Mouse (Mus musculus) C2C12 (cell line): ENCODE results near the gene Lrrc75a. TPM values are rescaled to one million over a fixed set of nuclear protein-coding genes. Genes with fewer than 3 reads are reported as not detected.

Experiments used
- H3K27me3 ChIP-seq: one replicate; pipeline ENCODE4 v1.6.1; 2011; ENCODE audit not compliant: control insufficient read depth, insufficient read depth, insufficient read length
- H3K36me3 ChIP-seq: one replicate; pipeline ENCODE4 v1.6.1; 2011; ENCODE audit not compliant: control insufficient read depth, insufficient read depth
- H3K4me3 ChIP-seq: one replicate; pipeline ENCODE4 v1.5.1; 2011; ENCODE audit warnings: mild to moderate bottlenecking, control low read depth; ENCODE audit not compliant: poor library complexity, insufficient read depth, severe bottlenecking
- H3K79me2 ChIP-seq: one replicate; pipeline ENCODE4 v1.6.1; 2011; ENCODE audit not compliant: control insufficient read depth, insufficient read depth
- H3K79me3 ChIP-seq: one replicate; pipeline ENCODE4 v1.6.1; 2011; ENCODE audit warnings: low read depth, control low read depth
- H3ac ChIP-seq: one replicate; pipeline ENCODE3; 2011; ENCODE audit warnings: low read depth; ENCODE audit not compliant: control insufficient read depth, insufficient read length
- CEBPB ChIP-seq: IDR thresholded peaks from one replicate; pipeline ENCODE4 v1.6.1; 2011; ENCODE audit warnings: low read depth, mild to moderate bottlenecking, control low read depth, moderate library complexity
- CTCF ChIP-seq: IDR thresholded peaks from one replicate; pipeline ENCODE4 v1.5.1; 2011; ENCODE audit not compliant: control insufficient read depth, insufficient read depth, insufficient read length
- FOSL1 ChIP-seq: IDR thresholded peaks from one replicate; pipeline ENCODE4 v1.8.0; 2011; ENCODE audit warnings: mild to moderate bottlenecking, low read length; ENCODE audit not compliant: poor library complexity, insufficient read depth, severe bottlenecking
- MAX ChIP-seq: IDR thresholded peaks from one replicate; pipeline ENCODE4 v1.6.1; 2011; ENCODE audit warnings: mild to moderate bottlenecking, control low read depth
- MYOD1 ChIP-seq: IDR thresholded peaks from one replicate; pipeline ENCODE4 v1.6.1; 2011; ENCODE audit warnings: low read depth; ENCODE audit not compliant: control insufficient read depth, insufficient read length
- MYOG ChIP-seq: IDR thresholded peaks from one replicate; pipeline ENCODE4 v1.6.1; 2011; ENCODE audit not compliant: control insufficient read depth, insufficient read length; ENCODE audit errors: extremely low read depth
- USF1 ChIP-seq: IDR thresholded peaks from one replicate; pipeline ENCODE4 v1.6.1; 2011; ENCODE audit warnings: low read depth, mild to moderate bottlenecking, control low read depth, moderate library complexity
- polyA plus RNA-seq: library from polyadenylated mRNA; unstranded; fragments of >200 nt; fragmentation: generic; extraction: Trizol; gene quantifications from one replicate; pipeline ENCODE4 v1.2.1, GENCODE M21; 2012; ENCODE audit warnings: missing spikeins

Lrrc75a gene
- polyA plus RNA-seq, 1 experiment: 12.5 TPM

DNA sequence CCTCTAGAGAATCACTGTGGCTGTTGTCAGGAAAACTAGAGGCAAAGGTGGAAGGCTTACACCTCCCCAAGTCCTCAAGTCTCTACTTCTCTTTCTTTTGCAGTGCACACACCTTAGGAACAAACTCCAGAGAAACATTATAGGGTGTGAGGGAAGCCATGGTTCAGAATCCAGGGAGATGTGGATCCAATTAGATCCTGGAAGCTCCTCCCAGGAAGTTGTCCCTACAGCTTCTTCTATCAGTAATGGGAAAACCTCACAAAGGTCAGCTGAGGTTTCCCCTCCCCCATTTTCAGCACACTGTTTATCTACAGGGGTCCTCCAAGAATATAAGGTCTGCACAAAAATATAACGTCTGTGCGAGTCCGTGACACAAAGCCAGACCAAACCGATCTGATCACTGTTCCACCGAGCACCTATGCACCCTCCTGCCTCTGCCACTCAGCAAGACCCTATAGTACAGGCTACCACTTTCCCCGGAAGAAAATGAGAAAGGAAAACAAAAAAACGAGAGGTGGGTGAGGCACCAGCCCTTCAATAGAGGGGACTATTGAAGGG lies 1.3 kb downstream of the Lrrc75a start:
- no peaks in the 10 kb centered on the region for H3K36me3 ChIP-seq
- no peak for TF ChIP-seq CEBPB
- TF ChIP-seq CTCF: no peak
- TF ChIP-seq USF1: no peak
- no peak for TF ChIP-seq FOSL1
- no peak for TF ChIP-seq MYOD1
- no peak for TF ChIP-seq MAX
- TF ChIP-seq MYOG: no peak
- H3ac ChIP-seq: no peak overlapping the region
- peak overlapping the region; percentile 63 for H3K4me3 ChIP-seq
- peaks cover 26% of the 10 kb centered on the region for H3K79me3 ChIP-seq
- peaks cover 82% of the 10 kb centered on the region for H3K79me2 ChIP-seq
- H3K27me3 ChIP-seq: no peaks in the 10 kb centered on the region

GRCm38 (mm10) chr11:62646495-62646843 lies 1.9 kb downstream of the Lrrc75a start:
- Histone ChIP-seq H3K79me3 (peaks cover 21% of the 10 kb centered on the region), H3K4me3 (no peak overlapping the region), H3K79me2 (peaks cover 81% of the 10 kb centered on the region), H3ac (no peak overlapping the region), H3K27me3 (no peaks in the 10 kb centered on the region), H3K36me3 (no peaks in the 10 kb centered on the region)
- TF ChIP-seq USF1 (no peak), MYOG (no peak), MYOD1 (no peak), CTCF (no peak), FOSL1 (no peak), CEBPB (no peak), MAX (no peak)

DNA sequence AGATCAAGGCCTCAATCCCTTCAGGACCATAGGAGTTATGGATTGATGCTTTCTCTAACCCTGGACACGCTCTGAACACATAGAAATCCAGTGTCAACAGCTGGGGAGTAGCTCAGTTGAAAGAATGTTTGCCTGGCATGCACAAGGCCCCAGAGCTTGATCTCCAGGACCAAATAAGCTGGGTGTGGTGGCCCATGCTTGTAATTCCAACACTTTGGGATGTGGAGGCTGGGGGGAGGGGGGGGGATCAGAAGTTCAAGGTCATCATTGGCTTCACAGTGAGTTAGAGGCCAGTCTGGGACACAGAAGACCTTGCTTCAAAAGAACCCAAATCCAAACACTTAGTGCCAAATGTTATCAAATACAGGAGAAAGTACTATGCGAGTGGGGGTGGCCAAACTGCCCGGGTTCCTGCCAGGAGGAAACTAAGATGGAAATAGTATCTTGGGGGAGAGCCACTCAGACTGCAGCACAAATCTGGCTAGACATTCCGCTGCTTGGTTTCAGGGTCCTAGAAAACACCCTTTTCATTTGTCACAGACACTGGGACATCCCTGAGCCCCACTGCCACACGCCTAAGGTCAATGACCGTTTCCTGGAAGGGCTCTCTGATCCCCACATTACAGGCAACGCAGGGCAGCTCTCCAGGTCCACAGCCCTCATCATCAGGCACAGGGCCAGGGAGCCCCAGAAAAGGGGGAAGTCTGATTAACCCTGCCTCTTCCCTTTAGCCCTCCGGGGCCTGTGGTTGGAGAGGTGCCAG lies 2.4 kb downstream of the Lrrc75a start:
- no peak overlapping the region for H3K4me3 ChIP-seq
- no peaks in the 10 kb centered on the region for H3K36me3 ChIP-seq
- TF ChIP-seq MAX: no peak
- no peak for TF ChIP-seq MYOD1
- no peak for TF ChIP-seq MYOG
- no peak for TF ChIP-seq CTCF
- no peak for TF ChIP-seq USF1
- no peak for TF ChIP-seq CEBPB
- no peak for TF ChIP-seq FOSL1
- H3K79me2 ChIP-seq: peaks cover 76% of the 10 kb centered on the region
- H3K79me3 ChIP-seq: peaks cover 19% of the 10 kb centered on the region
- H3K27me3 ChIP-seq: no peaks in the 10 kb centered on the region
- no peak overlapping the region for H3ac ChIP-seq

GRCm38 (mm10) chr11:62645337-62645675 lies 3.0 kb downstream of the Lrrc75a start:
- Histone ChIP-seq H3K4me3 (no peak overlapping the region), H3K27me3 (no peaks in the 10 kb centered on the region), H3K79me3 (peaks cover 13% of the 10 kb centered on the region), H3ac (no peak overlapping the region), H3K36me3 (no peaks in the 10 kb centered on the region), H3K79me2 (peaks cover 75% of the 10 kb centered on the region)
- TF ChIP-seq MYOG: no peak
- TF ChIP-seq CTCF: no peak
- TF ChIP-seq USF1: no peak
- no peak for TF ChIP-seq MYOD1
- TF ChIP-seq FOSL1: no peak
- TF ChIP-seq CEBPB: no peak

- H3K27me3 ChIP-seq: no peaks in the 10 kb centered on the region
- TF ChIP-seq CEBPB (no peak), CTCF (no peak), MAX (no peak), USF1 (no peak), MYOD1 (no peak)
- peaks cover 75% of the 10 kb centered on the region for H3K79me2 ChIP-seq
- no peaks in the 10 kb centered on the region for H3K36me3 ChIP-seq
- no peak overlapping the region for H3ac ChIP-seq
- no peak overlapping the region for H3K4me3 ChIP-seq
- H3K79me3 ChIP-seq: peaks cover 10% of the 10 kb centered on the region
Observed at GRCm38 (mm10) chr11:62644602-62645336, 3.6 kb downstream of the Lrrc75a start.
